Mouse (Mus musculus): ENCODE data around the gene L3mbtl1.

The L3mbtl1 gene

DNA sequence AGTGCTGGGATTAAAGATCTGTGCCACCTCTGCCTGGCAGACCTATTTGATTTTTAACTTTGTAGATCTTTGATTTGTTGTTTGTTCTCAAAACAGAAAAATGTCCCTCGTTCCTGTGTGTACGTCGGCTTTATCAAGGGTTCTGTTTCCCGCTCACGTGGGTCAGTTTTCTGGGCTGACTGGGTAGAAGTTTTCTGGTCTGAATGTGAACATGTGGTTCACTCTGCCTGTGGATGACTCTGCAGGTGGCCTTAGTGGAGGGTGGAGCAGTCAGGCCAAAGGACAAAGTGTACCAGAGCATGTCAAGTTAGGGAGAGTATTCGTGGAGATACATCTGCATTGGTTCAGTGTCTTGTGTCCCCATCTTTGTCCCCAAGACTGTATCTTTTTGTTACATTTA lies 41.1 kb downstream of the L3mbtl1 start:
- in situ Hi-C loops (cut with MboI; ENCODE audit: low pct_unique_long_range_greater_than_20kb in 1 of 2, low sequenced_read_pairs in 2 of 2, unreplicated experiment in 1 of 2), result loop anchor here in 1 of 2 experiments (25.0 kb wide), 1 partner anchor 353 kb away; no protein-coding TSS in a partner anchor

DNA sequence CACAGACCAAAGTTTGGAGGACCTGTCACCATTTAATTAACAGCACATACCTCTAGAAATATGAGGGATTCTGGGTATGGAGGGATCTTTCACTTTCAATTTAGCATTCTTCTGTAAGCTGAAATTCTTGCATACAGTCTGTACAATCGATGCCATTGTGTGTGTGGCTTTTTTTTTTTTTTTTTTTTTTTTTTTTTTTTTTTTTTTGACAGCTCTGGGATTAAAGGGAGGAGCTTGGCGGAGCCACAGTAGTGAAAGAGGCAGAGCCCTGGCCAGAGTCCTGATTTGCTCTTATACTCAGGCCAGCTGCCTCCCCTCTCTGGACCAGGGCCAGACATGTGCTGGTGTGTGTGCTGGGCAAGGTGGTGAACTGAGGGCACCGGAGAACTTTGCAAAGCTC lies 42.7 kb downstream of the L3mbtl1 start:
- in situ Hi-C loops (cut with MboI; ENCODE audit: low pct_unique_long_range_greater_than_20kb in 1 of 2, low sequenced_read_pairs in 2 of 2, unreplicated experiment in 1 of 2), result loop anchor here in 1 of 2 experiments (25.0 kb wide), 1 partner anchor 351 kb away; no protein-coding TSS in a partner anchor

DNA sequence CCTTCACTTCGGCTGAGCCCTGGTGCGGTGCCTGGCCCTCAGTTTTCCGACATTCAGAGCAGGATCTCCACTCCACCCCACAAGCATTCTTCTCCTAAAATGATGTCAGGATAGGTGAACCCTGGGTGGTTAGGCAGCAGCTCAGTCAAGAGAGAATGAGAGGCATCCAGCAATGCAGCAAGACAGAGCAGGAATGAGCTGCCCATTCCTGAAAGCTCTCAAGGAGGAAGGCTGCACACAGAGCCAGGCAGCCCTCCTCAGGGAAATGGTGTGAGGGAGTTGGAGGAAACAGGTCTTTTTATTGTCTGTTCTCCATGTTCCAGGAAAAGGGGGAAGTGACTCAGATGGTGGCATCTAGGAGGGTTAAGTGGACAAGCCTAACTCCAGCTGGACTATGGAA lies 43.5 kb downstream of the L3mbtl1 start:
- in situ Hi-C loops (cut with MboI; ENCODE audit: low pct_unique_long_range_greater_than_20kb in 1 of 2, low sequenced_read_pairs in 2 of 2, unreplicated experiment in 1 of 2), result loop anchor here in 1 of 2 experiments (25.0 kb wide), 1 partner anchor 351 kb away; no protein-coding TSS in a partner anchor

DNA sequence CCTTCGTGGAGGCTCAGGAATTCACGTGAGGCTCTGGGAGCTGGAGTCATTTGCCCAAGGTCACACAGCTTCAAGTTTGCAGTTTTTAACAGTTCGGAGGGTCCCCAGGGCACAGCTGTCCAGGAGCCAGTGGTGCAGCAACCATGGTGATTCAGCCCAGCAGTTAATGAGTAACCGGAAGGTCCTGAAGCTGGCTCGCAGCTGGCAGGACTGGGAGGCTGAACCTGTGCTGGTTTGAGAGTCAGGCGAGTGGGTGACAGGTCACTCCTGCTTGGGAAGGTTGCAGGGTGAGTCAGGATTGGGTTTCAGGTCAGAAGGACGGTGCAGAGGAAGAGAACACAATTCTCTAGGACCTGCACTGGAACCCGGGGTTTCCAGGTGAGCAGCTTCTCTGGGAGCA lies 43.9 kb downstream of the L3mbtl1 start, which contains the start of gene Sgk2:
Sgk2 (plus strand) TSS at position 113 of the 400 bp plus-strand sequence.
- in situ Hi-C loops (cut with MboI; ENCODE audit: low pct_unique_long_range_greater_than_20kb in 1 of 2, low sequenced_read_pairs in 2 of 2, unreplicated experiment in 1 of 2), result loop anchor here in 1 of 2 experiments (25.0 kb wide), 1 partner anchor 350 kb away; no protein-coding TSS in a partner anchor

DNA sequence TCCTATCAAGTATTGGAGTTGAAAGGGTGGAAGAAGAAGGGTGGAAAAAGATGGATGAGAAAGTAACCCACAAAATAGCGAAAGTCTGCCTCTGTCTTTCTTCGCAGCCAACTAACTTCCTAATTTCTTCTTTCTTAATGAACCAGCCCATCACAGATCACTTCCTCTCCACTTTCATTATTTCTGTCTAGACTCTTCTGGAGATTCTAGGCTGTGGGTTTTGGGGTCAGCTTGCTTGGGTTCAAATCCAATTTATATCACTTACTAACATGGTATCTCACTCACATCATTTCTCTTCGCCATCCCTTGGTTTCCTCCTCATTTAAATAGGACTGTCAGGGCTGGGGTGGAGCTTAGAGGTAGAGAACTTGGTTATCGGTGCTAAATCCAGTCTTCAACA lies 45.0 kb downstream of the L3mbtl1 start:
- in situ Hi-C loops (cut with MboI; ENCODE audit: low pct_unique_long_range_greater_than_20kb in 1 of 2, low sequenced_read_pairs in 2 of 2, unreplicated experiment in 1 of 2), result loop anchor here in 1 of 2 experiments (25.0 kb wide), 1 partner anchor 349 kb away; no protein-coding TSS in a partner anchor

DNA sequence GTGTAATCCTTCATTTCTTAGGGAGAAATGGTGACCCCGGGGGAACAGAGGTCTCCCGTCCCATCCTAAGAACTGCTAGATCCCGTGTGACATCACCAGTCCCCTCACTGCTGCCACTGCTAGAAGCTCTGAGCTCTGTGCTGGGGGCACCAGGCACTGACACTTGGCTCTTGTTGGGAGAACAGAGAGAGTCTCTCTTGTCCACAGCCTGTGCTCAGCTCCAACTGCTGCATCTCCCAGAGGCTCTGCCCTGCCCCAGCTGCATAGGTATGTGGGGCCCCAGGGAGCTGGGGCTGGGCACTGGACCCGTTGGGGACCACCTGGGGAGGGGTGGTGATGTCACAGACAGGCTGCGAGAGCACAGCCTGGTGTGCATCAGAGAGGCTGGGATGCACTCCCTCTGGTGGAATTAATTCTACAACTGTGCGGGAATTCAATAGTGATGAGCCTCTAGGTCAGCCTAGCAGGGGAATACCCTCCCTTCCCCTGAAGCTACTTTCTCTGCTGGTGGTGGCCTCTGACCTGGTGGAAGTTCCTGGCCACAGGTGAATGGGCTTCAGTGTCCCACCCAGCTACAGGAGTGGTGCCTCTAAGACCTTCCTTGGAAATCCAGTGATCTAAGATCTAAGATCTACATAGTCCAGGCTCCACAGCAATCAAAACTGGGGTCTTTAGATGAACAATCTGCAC lies 48.3 kb downstream of the L3mbtl1 start:
- in situ Hi-C loops (cut with MboI; ENCODE audit: low pct_unique_long_range_greater_than_20kb in 1 of 2, low sequenced_read_pairs in 2 of 2, unreplicated experiment in 1 of 2), result loop anchor here in 1 of 2 experiments (25.0 kb wide), 1 partner anchor 346 kb away; no protein-coding TSS in a partner anchor

DNA sequence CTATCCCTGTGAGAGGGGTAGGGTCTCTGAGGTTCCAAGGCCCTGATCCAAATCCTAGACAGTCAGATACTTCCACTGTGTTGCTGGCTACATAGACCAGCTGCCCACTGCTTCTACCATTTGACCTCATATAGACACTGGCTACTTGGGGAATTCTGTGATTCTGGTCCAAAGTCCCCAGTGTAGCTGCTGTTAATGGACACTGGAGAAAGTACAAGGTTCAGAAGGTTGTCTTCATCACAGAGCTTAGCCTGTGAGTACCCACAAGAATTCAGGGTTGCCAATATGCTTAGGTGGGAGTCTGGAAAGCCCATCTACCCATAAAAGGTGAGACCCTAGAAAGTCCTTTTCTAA lies 48.8 kb downstream of the L3mbtl1 start:
- in situ Hi-C loops (cut with MboI; ENCODE audit: low pct_unique_long_range_greater_than_20kb in 1 of 2, low sequenced_read_pairs in 2 of 2, unreplicated experiment in 1 of 2), result loop anchor here in 1 of 2 experiments (25.0 kb wide), 1 partner anchor 345 kb away; no protein-coding TSS in a partner anchor

DNA sequence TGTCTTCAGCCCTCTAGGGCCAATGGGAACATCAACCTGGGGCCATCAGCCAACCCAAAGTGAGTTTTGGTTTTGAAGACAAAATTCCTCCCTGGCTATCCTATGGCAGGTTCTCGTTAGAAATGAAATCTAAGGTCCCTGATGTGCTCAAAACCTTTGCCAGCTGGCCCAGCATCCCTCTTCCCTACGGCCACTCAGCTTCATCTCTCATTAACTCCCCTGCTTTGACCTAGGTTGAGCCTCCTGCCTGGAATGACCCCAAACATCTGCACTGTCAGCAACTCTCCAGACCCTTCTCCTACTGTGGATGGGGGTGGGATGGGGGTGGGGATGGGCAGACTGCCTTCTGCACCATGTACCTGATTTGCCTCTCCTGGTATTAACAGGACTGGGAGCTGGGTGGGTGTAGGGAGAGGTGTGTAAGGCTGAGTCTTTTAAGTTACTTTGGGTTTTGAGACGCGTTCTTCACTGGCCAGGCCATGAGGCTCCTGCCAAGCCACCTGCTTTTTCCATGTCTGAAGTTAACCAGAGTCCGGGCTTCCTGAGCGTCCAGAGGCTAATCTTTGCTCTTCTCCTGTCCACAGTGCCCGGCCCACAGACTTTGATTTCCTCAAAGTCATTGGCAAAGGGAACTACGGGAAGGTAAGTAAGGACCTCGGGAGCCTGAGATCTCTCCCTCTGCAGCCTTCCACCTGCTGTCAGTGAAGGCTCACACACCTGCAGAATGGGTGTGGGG lies 50.8 kb downstream of the L3mbtl1 start:
- in situ Hi-C loops (cut with MboI; ENCODE audit: low pct_unique_long_range_greater_than_20kb in 1 of 2, low sequenced_read_pairs in 2 of 2, unreplicated experiment in 1 of 2), result loop anchor here in 1 of 2 experiments (25.0 kb wide), 1 partner anchor 343 kb away; no protein-coding TSS in a partner anchor

DNA sequence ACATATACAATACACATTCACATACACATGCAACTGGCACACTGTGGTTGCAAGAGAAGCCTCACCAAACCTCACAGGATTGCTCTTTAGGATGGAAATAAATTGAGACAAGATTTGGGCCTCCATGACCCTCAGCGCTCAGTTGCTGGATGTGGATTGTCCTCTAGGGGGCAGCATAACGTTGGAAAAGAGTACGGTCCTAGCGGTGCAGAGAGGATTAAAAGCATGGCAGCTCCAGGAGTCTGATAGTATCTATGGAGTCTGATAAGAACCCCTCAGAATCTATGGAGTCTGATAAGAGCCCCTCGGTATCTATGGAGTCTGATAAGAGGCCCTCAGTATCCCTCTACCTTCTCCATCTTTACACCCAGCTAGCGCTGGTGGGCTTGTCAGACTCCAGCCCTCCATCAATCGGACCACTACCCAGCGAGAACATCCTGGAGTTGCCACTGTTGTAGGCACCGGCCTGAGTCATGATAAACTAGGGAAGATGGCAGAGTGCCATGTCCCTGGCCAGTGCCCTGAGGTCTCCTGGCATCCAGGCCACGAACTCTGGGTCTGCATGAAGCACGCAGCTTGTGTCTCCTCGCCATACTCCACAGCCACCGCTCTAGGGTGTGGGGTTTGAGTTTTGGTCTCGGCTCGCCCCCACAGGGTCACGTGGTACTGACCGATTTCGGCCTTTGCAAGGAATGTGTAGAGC lies 55.4 kb downstream of the L3mbtl1 start:
- in situ Hi-C loops (cut with MboI; ENCODE audit: low pct_unique_long_range_greater_than_20kb in 1 of 2, low sequenced_read_pairs in 2 of 2, unreplicated experiment in 1 of 2), result loop anchor here in 1 of 2 experiments (25.0 kb wide), 1 partner anchor 339 kb away; no protein-coding TSS in a partner anchor

DNA sequence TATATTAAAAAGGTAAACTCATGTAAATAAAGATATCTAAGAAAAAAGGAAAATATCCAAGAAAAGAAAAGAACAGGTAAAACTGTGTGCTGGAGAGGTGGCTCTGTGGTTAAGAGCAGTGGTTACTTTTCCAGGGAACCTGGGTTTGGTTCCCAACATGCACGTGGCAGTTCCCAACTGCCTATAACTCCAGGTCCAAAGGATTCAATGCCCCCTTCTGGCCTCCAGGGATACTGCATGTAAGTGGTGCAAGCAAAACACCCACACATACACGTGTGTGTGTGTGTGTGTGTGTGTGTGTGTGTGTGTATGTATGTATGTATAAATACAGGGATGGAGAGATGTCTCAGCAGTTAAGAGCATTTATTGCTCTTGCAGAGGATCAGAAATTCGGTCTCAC lies 56.5 kb downstream of the L3mbtl1 start:
- in situ Hi-C loops (cut with MboI; ENCODE audit: low pct_unique_long_range_greater_than_20kb in 1 of 2, low sequenced_read_pairs in 2 of 2, unreplicated experiment in 1 of 2), result loop anchor here in 1 of 2 experiments (10.0 to 25.0 kb wide), 2 partner anchors 75 to 338 kb away; no protein-coding TSS in a partner anchor

DNA sequence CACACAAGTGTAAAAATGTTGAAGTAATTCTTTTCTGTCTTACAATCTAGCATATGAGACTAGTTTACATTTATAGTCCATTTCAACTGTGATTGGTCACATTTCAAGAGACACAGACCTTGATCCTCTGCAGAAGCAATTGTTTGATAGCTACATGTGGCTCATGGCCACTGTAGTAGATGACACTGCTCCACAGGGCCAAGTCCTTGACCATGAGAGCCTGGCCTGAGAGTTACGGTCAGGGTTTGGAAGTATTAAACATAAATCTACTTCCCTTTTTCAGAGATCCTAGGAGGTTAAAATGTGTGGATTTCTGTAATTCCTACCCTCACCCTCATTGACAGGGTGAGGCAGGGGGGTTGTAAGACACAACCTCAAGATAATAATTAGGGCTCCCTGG lies 57.8 kb downstream of the L3mbtl1 start:
- in situ Hi-C loops (cut with MboI; ENCODE audit: low pct_unique_long_range_greater_than_20kb in 1 of 2, low sequenced_read_pairs in 2 of 2, unreplicated experiment in 1 of 2), result loop anchor here in 1 of 2 experiments (10.0 kb wide), 1 partner anchor 76 kb away; no protein-coding TSS in a partner anchor

DNA sequence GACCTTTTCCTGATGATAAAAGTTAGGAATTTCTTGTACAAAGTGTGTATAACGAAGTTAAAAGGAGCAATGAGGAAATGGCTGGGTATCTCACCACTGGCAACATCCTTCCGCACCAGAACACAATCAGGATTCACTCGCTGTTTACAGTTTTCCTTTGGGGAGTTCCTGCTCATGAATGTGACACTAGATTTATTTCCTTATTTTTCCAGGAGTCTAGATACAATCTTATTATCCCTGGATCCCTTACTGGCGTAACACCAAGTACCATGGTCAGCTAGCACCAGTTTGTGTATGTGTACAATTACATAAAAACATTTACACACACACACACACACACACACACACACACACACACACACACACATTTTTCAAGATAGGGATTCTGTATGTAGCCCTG lies 64.0 kb downstream of the L3mbtl1 start:
- in situ Hi-C loops (cut with MboI; ENCODE audit: low pct_unique_long_range_greater_than_20kb in 1 of 2, low sequenced_read_pairs in 2 of 2, unreplicated experiment in 1 of 2), result loop anchor here in 1 of 2 experiments (10.0 kb wide), 1 partner anchor 82 kb away; no protein-coding TSS in a partner anchor

DNA sequence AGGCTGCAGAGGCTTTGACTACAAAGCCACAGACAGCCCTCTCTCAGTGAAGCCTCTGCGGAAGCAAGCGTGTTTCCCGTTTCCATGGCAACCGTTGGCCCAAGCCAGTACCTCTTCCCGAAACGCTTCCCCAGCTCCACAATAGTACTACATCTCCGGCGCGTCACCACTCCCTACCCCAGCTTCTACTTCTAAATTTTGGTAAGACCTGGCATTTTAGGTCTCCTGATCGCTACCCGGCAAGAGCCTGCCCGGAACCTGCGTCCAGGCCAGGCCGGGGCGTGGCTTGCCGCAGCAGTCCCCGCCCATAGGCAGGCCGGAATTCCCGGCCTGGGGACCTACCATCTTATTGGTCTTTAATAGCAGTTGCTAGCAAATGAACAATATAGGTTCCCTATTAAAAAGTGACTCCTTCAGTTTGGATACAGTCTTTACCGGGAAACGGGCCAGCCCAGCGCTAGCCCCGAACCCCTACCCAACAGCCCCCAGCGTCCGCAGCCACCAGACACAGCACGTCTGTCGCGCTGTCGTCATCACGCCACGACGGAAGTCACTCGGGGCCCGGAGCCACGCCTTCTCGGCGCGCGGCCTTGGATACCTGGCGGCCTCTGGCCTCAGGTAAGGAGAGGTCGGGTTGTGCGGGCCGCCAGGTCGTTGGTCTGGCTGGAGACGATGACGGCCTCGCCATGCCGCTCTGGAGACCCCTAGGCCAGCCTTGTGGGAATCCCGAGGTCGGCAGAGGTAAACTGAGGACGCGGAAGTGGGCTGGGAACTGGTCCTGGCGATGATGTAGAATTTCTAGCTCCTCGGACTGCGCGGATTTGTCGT lies 73.9 kb downstream of the L3mbtl1 start, which contains the start of gene Ift52:
Ift52 (plus strand) TSS at position 439 of the 828 bp plus-strand sequence.
- in situ Hi-C loops (cut with MboI; ENCODE audit: low pct_unique_long_range_greater_than_20kb in 1 of 2, low sequenced_read_pairs in 2 of 2, unreplicated experiment in 1 of 2), result no loop called here

Data from mouse embryonic stem cell (cell line).